Mouse (Mus musculus) lung, embryonic 16.5 days (tissue): ENCODE measurements at regions not wholly inside any gene's neighbourhood (a gene's known extent, or its start where the extent isn't known, plus 50 kb on each side); places are given as distances from the start of the nearest gene placed in this dataset.

Experiments used
- ATAC-seq: fragments of 200-750 bp; cut with Nextera tagmentation; 2 replicates; pipeline ENCODE4 v1.8.0; 2017; ENCODE audit warnings: low read depth, mild to moderate bottlenecking, moderate library complexity
- H3K27ac ChIP-seq: fragments of 300-500 bp; sonication (generic); 2 replicates; pipeline ENCODE4 v1.5.1; 2014; ENCODE audit warnings: mild to moderate bottlenecking, control low read depth, low read length
- H3K27me3 ChIP-seq: fragments of 300-500 bp; sonication (generic); 2 replicates; pipeline ENCODE4 v1.6.1; 2014; ENCODE audit warnings: low read depth, low read length, mixed read lengths; ENCODE audit not compliant: control insufficient read depth, insufficient read depth
- H3K36me3 ChIP-seq: fragments of 300-500 bp; sonication (generic); 2 replicates; pipeline ENCODE4 v1.6.1; 2014; ENCODE audit warnings: low read length; ENCODE audit not compliant: control insufficient read depth, insufficient read depth
- H3K4me1 ChIP-seq: fragments of 300-500 bp; sonication (generic); replicated peaks from 2 replicates; pipeline ENCODE4 v1.6.1; 2014; ENCODE audit warnings: low read length, mixed read lengths; ENCODE audit not compliant: control insufficient read depth, insufficient read depth
- H3K4me2 ChIP-seq: fragments of 300-500 bp; sonication (generic); 2 replicates; pipeline ENCODE4 v1.6.1; 2014; ENCODE audit warnings: low read depth, low read length, control low read depth
- H3K4me3 ChIP-seq: fragments of 300-500 bp; sonication (generic); 2 replicates; pipeline ENCODE4 v1.5.1; 2014; ENCODE audit warnings: mild to moderate bottlenecking, low read length, control low read depth
- H3K9ac ChIP-seq: fragments of 300-500 bp; sonication (generic); 2 replicates; pipeline ENCODE4 v1.6.1; 2014; ENCODE audit warnings: low read length, control low read depth
- H3K9me3 ChIP-seq: fragments of 300-500 bp; sonication (generic); 2 replicates; pipeline ENCODE4 v1.6.1; 2016; ENCODE audit warnings: low read length; ENCODE audit not compliant: control insufficient read depth
- WGBS: fragments of 180-500 bp; shearing (Covaris S2); extraction: QIAGEN DNeasy Blood & Tissue Kit; methylation state at CpG from one replicate; pipeline ENCODE4 v1.1.7; 2014; 5-methylcytosine and 5-hydroxymethylcytosine counted together

- 68% methylated on average over 8 of the region's 8 CpGs for WGBS
- no peak for ATAC-seq
- Histone ChIP-seq H3K9me3 (no peaks in the 10 kb centered on the region), H3K27ac (no peak overlapping the region), H3K27me3 (no peaks in the 10 kb centered on the region), H3K4me1 (no peaks in the 10 kb centered on the region), H3K4me3 (no peak overlapping the region), H3K4me2 (no peak overlapping the region), H3K9ac (no peak overlapping the region), H3K36me3 (no peaks in the 10 kb centered on the region)
These were observed 500.4 kb downstream of the Nyap2 start for GRCm38 (mm10) chr1:81576965-81577664.

DNA sequence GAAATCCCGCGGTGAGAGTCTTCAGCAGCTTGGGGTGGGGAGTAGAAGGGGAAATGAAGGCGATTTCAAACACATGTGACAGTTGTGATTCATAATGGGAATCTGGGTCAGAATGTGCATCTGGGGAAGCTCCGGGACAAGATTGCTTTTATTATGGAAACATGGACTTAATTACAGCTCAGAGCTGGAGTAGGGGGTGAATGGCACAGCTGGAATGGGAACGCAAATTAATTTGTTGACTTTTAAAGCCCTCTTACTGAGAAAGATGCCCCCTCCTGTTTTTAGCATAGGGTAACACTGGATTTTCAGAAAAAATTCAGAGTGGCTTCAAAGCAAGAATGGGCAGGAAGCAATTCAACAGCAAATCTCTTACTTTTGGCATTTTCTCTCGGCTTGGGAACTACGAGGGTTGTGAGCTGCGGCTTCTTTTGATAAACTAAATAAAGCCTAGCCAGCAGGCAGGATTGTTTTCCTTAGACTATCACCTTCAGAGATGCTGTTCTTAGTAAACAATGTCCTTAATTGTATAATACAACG is 501.0 kb downstream of the Nyap2 start:
- H3K27ac ChIP-seq: no peak overlapping the region
- H3K27me3 ChIP-seq: no peaks in the 10 kb centered on the region
- H3K4me1 ChIP-seq: no peaks in the 10 kb centered on the region
- H3K9ac ChIP-seq: no peak overlapping the region
- no peaks in the 10 kb centered on the region for H3K36me3 ChIP-seq
- no peak overlapping the region for H3K4me2 ChIP-seq
- H3K9me3 ChIP-seq: no peaks in the 10 kb centered on the region
- no peak overlapping the region for H3K4me3 ChIP-seq
- 48% methylated on average over 9 of the region's 9 CpGs for WGBS
- no peak for ATAC-seq

DNA sequence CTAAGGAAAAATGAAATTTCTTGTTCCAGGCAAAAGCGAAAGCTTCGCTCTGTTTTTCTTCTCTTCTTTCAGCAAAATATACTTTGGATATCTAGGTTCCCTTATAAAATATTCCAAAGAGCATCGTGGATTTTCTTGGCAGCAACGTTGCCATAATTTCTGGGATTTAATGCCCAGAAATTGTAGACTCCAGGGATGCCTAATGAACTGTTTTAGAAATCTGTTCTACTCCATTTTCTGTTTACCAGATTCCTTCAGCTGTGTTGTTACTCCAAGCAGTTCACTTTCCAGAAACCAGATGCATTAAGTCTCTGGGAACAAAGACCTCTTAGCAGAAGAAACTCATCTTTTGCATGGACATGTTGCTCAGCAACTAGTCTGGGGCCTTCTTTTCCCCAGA is 504.5 kb downstream of the Nyap2 start:
- WGBS: 68% methylated on average over 4 of the region's 4 CpGs
- no peaks in the 10 kb centered on the region for H3K4me1 ChIP-seq
- 0 out of 2 replicates have a peak, but pooled peaks have one; percentile 4 for ATAC-seq

DNA sequence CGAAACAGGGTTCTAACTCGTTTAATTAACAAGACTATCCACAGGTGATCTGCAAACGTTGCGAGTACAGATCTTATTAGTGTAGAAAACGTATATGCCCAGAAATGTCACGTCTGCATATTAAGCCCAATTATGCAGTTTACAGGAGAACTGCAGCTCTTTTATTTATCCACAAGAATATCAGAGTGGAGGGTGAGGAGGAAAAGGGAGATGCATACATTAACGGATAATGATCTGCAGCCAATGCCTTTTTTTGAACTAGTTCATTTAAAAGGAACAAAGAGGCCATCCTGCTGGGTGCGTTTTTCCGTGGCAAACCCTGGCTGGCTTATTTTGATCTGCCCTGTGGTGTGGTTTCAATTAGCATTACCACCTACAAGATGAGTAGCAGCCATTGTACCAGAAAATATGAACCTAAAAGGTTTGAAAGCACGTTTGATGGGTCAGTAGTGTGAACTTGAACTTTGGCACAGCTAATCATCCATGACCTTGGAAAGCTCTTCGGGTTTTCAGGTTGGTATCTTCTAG is 511.1 kb downstream of the Nyap2 start:
- H3K27me3 ChIP-seq: no peaks in the 10 kb centered on the region
- H3K4me2 ChIP-seq: no peak overlapping the region
- WGBS: 78% methylated on average over 11 of the region's 11 CpGs
- no peaks in the 10 kb centered on the region for H3K4me1 ChIP-seq
- no peaks in the 10 kb centered on the region for H3K9me3 ChIP-seq
- H3K4me3 ChIP-seq: no peak overlapping the region
- no peaks in the 10 kb centered on the region for H3K36me3 ChIP-seq
- no peak overlapping the region for H3K9ac ChIP-seq
- ATAC-seq: no peak
- no peak overlapping the region for H3K27ac ChIP-seq

More for the DNA sequence above, 504.5 kb downstream of the Nyap2 start:
- no peaks in the 10 kb centered on the region for H3K9me3 ChIP-seq
- H3K36me3 ChIP-seq: no peaks in the 10 kb centered on the region
- H3K9ac ChIP-seq: no peak overlapping the region
- H3K4me2 ChIP-seq: no peak overlapping the region
- no peaks in the 10 kb centered on the region for H3K27me3 ChIP-seq
- no peak overlapping the region for H3K4me3 ChIP-seq
- H3K27ac ChIP-seq: peak overlapping the region; percentile 32; the same call in 1 of the 2 replicates

DNA sequence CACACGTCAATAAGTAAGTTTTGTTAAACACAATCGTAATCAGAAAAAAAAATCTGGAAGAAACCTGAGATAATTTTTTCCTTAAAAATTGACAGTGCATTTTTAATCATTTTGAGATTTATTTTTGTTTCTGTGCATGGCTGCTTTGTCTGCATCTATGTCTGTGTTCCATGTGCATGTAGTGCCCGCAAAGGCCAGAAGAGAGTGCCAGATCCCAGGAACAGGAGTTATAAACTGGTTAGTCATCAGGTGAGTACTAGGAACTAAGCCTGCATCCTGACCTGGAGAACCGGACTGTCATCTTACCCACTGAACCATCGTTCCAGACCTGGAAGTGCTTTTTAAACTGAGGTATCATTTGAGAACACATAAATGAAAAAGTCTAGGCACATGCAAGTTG is 514.9 kb downstream of the Nyap2 start:
- Histone ChIP-seq H3K9me3 (no peaks in the 10 kb centered on the region), H3K4me3 (no peak overlapping the region), H3K4me2 (no peak overlapping the region), H3K27ac (no peak overlapping the region), H3K4me1 (peaks cover 10% of the 10 kb centered on the region), H3K9ac (no peak overlapping the region), H3K36me3 (no peaks in the 10 kb centered on the region), H3K27me3 (no peaks in the 10 kb centered on the region)
- no peak for ATAC-seq
- 85% methylated on average over 5 of the region's 5 CpGs for WGBS

GRCm38 (mm10) chr1:81593280-81594182 is 516.8 kb downstream of the Nyap2 start:
- peaks cover 10% of the 10 kb centered on the region for H3K4me1 ChIP-seq
- peak overlapping the region; percentile 95 for H3K27ac ChIP-seq
- no peaks in the 10 kb centered on the region for H3K9me3 ChIP-seq
- peak overlapping the region; percentile 76 for H3K4me2 ChIP-seq
- ATAC-seq: peak; percentile 97
- H3K9ac ChIP-seq: peak overlapping the region; percentile 67
- no peaks in the 10 kb centered on the region for H3K27me3 ChIP-seq
- H3K36me3 ChIP-seq: no peaks in the 10 kb centered on the region
- H3K4me3 ChIP-seq: peak overlapping the region; percentile 48
- WGBS: 5% methylated on average over 19 of the region's 19 CpGs

- Histone ChIP-seq H3K27me3 (no peaks in the 10 kb centered on the region), H3K36me3 (no peaks in the 10 kb centered on the region), H3K4me3 (peak overlapping the region; percentile 48), H3K4me1 (peaks cover 10% of the 10 kb centered on the region), H3K27ac (peak overlapping the region; percentile 95), H3K9me3 (no peaks in the 10 kb centered on the region), H3K9ac (peak overlapping the region; percentile 67; the same call in 1 of the 2 replicates), H3K4me2 (peak overlapping the region; percentile 76)
- peak; percentile 83 for ATAC-seq
- WGBS: 7% methylated on average over 5 of the region's 5 CpGs
These were observed 517.4 kb downstream of the Nyap2 start for GRCm38 (mm10) chr1:81594183-81594515.

DNA sequence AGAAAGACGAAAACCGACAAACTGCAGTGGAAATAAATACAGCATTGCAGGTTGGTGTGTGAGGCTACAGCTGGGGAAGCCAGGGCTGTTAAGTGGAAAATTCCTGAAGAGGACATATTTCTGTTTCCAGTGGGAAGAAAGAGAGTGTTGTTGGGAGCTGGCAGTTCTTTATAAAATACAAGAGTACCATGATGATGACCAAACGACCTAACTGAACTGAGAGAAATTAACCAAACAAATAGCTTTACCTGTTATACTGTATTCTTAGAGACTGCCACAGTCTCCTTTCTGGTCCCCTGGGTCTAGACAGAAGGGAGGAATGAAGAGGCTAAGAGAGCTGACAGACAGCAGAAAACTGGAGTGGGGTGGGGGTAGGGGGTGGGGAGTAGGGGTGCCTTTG is 517.9 kb downstream of the Nyap2 start:
- Histone ChIP-seq H3K9ac (no peak overlapping the region), H3K27ac (peak overlapping the region; percentile 95), H3K4me2 (peak overlapping the region; percentile 76; the same call in 1 of the 2 replicates), H3K27me3 (no peaks in the 10 kb centered on the region), H3K36me3 (no peaks in the 10 kb centered on the region), H3K9me3 (no peaks in the 10 kb centered on the region; the same call in 1 of the 2 replicates), H3K4me1 (peaks cover 10% of the 10 kb centered on the region), H3K4me3 (no peak overlapping the region)
- ATAC-seq: no peak
- WGBS: 12% methylated on average over 3 of the region's 3 CpGs

DNA sequence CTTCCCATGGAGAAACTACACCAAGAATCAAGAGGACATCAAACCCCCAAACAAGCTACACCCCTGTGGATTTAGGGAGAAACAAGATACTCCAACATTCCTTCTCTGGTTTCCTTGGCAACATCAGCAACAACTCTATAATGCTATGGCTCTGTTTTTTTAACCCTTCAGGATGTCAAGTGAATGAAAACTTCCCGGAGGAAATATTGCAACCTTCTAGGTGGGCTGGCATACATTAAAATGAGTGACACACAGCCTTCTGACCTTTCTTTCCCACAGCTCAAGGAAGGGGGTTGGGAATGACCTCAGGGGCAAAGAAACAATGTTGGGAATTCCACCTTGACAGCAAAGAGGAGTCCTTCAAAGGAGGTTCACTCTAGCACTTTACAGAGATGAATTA is 532.0 kb downstream of the Nyap2 start:
- 8% methylated on average over 1 of the region's 1 CpGs for WGBS
- Histone ChIP-seq H3K27me3 (no peaks in the 10 kb centered on the region), H3K4me3 (no peak overlapping the region), H3K4me1 (0 out of 2 replicates have a peak, but pooled peaks cover 2% of the 10 kb centered on the region), H3K9ac (no peak overlapping the region), H3K4me2 (no peak overlapping the region), H3K9me3 (no peaks in the 10 kb centered on the region), H3K36me3 (no peaks in the 10 kb centered on the region), H3K27ac (no peak overlapping the region)
- ATAC-seq: no peak
